Mouse (Mus musculus): Measurements from ENCODE around the gene Ryr3.
"Not testable (repeated sequence)": the region's sequence is repeated elsewhere in the genome, so short reads cannot be mapped to it uniquely, and the experiment has no call there.

Ryr3 gene

DNA sequence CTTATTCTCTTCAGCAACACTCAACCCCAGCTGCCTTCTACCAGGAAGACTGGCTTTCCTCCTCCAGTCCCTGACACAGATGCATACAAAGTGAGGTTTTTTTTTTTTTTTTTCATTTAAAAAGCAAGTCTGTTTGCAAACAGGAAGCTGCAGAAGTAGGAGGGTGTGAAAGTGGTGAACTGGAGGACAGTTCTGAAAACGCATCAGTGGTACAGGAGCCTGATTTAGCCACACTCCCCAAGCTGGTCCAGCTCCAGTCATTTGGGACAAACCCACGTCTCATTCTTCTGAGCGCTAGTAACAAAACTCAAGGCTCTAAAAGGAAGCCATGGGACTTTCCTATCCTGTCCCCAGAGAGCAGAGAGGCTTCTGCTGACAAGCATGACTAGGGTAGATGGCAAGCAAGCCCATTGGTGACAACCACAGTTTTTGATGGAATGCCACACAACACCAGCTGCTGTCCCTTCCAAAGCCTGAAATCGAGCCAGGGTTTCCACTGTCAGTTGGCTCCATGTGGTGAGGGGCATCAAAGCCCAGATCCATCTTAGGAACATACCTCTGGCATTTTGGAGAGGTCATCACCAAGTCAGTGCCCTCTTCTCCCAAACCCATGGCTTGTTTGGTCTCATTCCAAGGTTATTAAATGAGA lies 101.5 kb downstream of the Ryr3 start:
- ATAC-seq (ENCODE audit: insufficient number of reproducible peaks, low FRiP score, low TSS enrichment) = no peak

DNA sequence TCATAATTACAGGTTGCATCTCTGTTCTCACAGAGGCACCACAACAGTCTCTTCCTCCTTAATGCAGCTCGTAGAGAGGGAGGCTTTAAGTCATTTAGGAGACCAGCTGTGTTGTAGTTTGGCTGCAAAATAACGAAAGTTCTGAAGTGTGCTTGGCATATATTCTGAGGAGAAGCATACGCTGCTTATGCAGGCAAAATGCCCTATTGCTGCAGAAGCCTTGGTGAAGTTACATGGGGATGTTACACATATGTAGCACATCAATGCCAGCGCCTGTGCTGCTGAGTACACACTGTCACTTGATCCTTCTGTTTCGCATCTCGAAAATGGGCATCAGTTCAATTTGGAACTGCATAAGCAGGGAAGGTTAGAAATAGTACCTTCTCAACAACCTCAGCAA lies 112.3 kb downstream of the Ryr3 start:
- no peak for ATAC-seq (ENCODE audit: insufficient number of reproducible peaks, low FRiP score, low TSS enrichment)

- no peak for ATAC-seq (ENCODE audit: insufficient number of reproducible peaks, low FRiP score, low TSS enrichment)
These were observed 121.7 kb downstream of the Ryr3 start for GRCm38 (mm10) chr2:113095184-113095583.

DNA sequence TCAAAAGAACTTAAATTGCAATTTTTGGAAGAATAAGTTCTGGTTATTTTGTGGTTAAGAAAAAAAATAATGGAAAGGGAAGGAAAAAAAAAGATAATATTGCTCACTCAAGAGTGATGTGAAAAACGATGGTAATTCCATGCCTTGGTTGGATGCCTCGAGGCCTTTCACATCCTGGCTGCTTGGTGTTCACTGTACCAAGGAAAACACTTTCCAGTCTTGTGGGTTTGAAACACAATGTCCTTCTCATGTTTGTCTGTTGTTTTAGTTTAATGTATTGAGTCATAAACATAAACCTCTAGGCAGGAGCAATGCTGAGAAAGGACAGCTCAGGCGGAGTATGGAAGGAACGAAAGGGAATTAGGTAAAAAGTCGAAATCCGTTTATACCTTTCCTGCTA lies 122.8 kb downstream of the Ryr3 start:
- ATAC-seq (ENCODE audit: insufficient number of reproducible peaks, low FRiP score, low TSS enrichment) = no peak

- ATAC-seq (ENCODE audit: insufficient number of reproducible peaks, low FRiP score, low TSS enrichment) = no peak
These were observed 124.1 kb downstream of the Ryr3 start for GRCm38 (mm10) chr2:113092756-113093155.

- ATAC-seq (ENCODE audit: insufficient number of reproducible peaks, low FRiP score, low TSS enrichment) = not testable (repeated sequence)
These were observed 125.6 kb downstream of the Ryr3 start for GRCm38 (mm10) chr2:113091316-113091715.

DNA sequence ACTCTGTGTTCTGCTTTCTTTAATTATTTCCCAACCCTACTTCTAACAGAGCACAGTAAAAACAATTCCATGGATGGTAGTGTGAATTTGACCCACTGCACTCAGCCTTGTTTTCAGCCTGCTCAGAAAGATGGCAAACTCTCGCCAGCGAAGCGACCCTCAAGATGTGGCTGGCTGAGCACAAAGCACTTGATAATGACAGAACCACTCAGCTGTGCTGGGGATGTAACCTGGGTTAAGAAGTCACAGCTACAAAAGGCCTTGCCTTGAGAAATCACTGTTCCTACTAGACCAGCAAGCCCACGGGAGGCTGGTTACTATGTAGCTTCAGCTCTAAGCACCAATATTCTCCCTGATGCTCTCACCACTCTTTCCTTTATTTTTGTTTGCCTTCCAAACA lies 140.5 kb downstream of the Ryr3 start:
- no peak for ATAC-seq (ENCODE audit: insufficient number of reproducible peaks, low FRiP score, low TSS enrichment)

GRCm38 (mm10) chr2:113059367-113059766 lies 157.5 kb downstream of the Ryr3 start:
- no peak for ATAC-seq (ENCODE audit: insufficient number of reproducible peaks, low FRiP score, low TSS enrichment)

DNA sequence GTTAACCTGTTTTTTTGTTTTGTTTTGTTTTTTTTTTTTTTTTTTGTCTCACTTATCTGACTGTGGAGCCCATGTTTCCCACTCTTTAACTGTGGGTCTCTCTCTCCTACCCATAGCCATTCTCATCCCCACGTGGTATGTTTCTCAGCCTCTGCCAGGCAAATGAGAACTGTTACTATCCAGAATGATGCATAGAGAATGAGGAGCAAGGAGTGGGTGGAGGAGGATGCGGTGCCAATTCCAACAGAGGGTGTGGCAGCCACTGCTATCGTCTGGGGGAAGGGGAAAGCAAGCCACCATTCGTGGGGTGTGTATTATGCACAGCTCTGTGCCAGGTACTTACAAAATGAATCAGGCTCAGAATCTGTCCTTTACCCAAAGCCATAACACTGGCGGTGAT lies 158.0 kb downstream of the Ryr3 start:
- ATAC-seq (ENCODE audit: insufficient number of reproducible peaks, low FRiP score, low TSS enrichment) = no peak

DNA sequence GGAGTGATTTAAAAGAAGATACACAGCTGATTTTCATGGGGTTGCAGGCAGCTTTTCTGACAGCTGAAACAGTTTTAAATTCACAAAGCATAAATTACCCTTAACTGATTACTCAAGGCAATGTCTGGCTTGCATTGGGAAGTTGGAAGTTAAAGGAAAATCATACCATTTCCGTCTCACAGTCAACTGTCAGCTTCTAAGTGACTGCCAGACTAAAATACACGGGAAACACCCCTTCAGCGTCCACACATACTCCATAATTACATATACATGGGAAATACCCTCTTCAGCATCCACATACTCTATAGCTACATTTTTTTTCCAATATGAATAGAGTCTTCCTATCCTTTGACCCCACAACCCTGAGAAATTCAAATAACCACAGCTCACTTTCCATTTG lies 158.8 kb downstream of the Ryr3 start:
- ATAC-seq (ENCODE audit: insufficient number of reproducible peaks, low FRiP score, low TSS enrichment) = no peak

GRCm38 (mm10) chr2:113055591-113055990 lies 161.3 kb downstream of the Ryr3 start:
- ATAC-seq (ENCODE audit: insufficient number of reproducible peaks, low FRiP score, low TSS enrichment) = no peak

DNA sequence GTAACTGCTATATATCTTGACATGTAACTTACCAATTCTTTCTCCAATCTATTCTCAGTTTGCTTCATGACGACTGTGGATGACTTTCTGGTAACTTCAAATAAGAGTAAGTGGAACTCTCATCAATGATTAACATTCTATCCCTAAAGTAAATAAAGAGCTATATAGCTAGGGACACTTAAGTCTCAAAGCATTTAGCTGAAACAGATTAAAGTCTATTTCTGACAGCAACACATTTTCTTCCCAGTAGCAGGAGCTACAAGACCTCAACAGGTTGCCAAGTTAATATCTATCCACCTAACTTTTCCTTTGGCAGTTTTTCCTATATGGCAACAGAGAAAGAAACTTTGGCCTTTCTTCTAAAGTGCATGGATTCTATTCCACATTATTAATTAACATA lies 167.1 kb downstream of the Ryr3 start:
- no peak for ATAC-seq (ENCODE audit: insufficient number of reproducible peaks, low FRiP score, low TSS enrichment)

GRCm38 (mm10) chr2:113036550-113036949 lies 180.3 kb downstream of the Ryr3 start:
- ATAC-seq (ENCODE audit: insufficient number of reproducible peaks, low FRiP score, low TSS enrichment) = no peak

GRCm38 (mm10) chr2:113030689-113031088 lies 186.2 kb downstream of the Ryr3 start:
- no peak for ATAC-seq (ENCODE audit: insufficient number of reproducible peaks, low FRiP score, low TSS enrichment)

GRCm38 (mm10) chr2:113019896-113020295 lies 197.0 kb downstream of the Ryr3 start:
- no peak for ATAC-seq (ENCODE audit: insufficient number of reproducible peaks, low FRiP score, low TSS enrichment)

DNA sequence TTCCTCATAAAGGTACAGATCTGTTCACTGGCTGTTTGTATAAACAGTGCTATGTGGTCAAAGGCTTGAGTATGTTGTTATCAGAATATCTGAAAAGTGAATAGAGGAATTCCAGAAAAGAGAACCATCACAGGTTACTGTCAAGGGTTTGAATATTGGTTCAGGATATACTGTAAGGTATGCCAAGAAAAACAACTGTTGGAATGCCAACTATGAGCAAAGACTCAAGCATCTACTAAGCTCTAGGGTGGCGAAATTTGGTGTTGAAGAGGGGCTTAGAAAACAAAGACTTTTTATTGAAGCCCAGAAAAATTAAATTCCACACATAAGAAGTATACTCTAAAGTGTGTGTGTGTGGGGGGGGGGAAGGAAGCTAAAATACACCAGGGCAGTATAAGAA lies 198.6 kb downstream of the Ryr3 start:
- no peak for ATAC-seq (ENCODE audit: insufficient number of reproducible peaks, low FRiP score, low TSS enrichment)

DNA sequence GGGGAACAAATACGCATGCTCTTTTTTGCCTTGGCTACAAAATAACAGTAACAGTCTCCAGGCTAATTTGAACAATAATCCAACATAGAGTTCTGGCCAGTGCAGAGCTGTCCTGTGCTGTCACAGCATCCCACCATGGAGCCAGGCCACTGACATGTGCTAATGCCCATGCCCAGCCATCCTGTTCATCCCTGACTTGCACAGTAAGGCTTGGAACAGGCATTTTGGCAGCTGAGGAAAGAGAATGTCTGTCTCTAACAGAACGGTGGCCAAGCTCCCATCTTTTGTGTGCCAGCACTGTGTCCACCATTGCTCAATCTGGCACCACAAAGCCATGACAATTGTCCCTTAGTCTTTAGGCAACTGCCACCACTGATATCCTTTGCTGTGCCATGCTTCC lies 200.7 kb downstream of the Ryr3 start:
- peak; percentile 81 for ATAC-seq (ENCODE audit: insufficient number of reproducible peaks, low FRiP score, low TSS enrichment)

DNA sequence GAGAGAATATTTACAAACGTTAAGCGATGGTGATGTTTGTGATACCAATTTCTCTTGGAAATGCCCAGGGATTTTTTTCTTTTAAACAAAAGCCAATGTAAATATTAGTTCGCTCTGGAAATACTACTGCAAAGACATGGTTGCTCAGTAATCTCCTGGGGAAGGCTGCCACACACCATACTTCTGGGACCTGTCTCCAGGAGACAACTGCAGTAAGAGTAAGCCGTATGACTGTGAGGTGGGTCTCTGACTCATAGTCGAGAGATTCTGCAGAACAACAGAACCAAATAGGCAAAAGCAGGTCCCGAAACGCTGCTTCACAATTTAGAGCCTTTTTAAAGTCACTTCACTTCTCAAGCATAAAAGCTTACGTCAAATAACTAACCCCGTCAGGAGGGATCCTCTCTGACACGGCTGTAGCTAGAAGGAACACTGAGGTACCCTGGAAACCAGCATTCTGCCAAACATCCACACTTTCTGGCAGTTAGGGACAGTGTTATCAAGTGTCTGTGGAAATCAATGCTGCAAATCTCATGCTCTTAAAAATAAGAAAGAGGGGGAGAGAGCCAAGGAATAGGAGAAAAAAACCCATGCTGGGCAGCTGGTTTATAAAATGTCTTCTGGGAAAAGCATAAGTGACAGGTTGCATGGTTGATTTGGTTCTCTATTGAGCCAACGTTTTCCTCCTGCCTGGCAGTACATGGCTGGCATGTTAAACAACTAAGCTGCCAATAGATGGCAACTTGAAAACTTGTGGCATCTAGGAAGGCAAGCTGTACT lies 207.7 kb downstream of the Ryr3 start:
- ATAC-seq (ENCODE audit: insufficient number of reproducible peaks, low FRiP score, low TSS enrichment) = no peak

DNA sequence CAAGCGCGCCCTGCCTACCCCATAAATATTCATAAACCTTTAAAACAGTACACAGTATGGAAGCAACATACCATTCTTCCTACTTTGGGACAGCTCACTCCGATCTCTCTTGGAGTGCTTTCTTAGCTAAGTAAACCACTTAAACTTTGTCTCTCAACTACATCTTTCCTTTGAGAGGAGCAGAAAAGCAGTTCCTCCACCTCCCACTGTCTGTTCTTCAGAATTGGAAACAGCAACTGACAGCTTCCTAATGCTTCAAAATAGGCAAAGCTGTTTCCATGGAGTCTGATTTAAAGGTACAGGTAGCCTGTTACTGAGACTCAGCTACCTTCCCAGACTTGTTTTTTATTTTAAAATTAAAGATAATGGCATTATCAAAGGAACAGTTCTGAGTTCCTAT lies 218.4 kb downstream of the Ryr3 start:
- no peak for ATAC-seq (ENCODE audit: insufficient number of reproducible peaks, low FRiP score, low TSS enrichment)

DNA sequence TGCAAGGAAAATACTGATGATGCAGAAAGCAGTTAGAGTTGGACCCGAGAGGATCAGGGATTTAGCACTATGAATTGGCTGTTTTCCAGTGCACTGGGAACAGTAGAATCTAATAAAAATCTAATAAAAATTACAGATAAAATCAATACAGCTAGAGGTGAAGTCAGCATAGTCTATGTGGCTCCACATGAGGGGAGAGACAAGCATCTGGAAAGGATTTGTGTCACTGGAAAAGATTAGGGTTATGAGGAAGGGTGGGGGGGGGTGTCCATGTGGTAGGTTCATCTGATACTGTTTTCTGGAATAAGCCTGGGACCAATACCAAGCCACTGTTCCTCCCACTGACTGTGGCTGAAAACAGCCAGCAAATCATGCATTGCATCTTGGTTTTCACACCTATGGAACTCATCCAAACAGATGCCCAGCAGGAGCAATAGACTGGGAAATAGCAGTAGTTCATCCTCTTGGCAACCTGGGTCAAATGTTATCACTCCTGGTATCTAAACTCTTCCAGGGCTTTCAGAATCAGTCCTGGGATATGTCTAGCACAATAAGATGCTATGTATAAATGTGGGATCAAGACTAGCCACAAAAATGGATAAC lies 233.9 kb downstream of the Ryr3 start:
- peak; percentile 43; the same call in 1 of the 2 replicates for ATAC-seq (ENCODE audit: insufficient number of reproducible peaks, low FRiP score, low TSS enrichment)

GRCm38 (mm10) chr2:112966807-112967625 lies 249.9 kb downstream of the Ryr3 start:
- no peak for ATAC-seq (ENCODE audit: insufficient number of reproducible peaks, low FRiP score, low TSS enrichment)
